Mouse (Mus musculus): Measurements from ENCODE around the gene Ttll11. TPM values are rescaled to one million over a fixed set of nuclear protein-coding genes. Genes with fewer than 3 reads are reported as not detected.

The Ttll11 gene
- total RNA-seq, 2 experiments from 2014 or later: 1.1 to 1.2 TPM

DNA sequence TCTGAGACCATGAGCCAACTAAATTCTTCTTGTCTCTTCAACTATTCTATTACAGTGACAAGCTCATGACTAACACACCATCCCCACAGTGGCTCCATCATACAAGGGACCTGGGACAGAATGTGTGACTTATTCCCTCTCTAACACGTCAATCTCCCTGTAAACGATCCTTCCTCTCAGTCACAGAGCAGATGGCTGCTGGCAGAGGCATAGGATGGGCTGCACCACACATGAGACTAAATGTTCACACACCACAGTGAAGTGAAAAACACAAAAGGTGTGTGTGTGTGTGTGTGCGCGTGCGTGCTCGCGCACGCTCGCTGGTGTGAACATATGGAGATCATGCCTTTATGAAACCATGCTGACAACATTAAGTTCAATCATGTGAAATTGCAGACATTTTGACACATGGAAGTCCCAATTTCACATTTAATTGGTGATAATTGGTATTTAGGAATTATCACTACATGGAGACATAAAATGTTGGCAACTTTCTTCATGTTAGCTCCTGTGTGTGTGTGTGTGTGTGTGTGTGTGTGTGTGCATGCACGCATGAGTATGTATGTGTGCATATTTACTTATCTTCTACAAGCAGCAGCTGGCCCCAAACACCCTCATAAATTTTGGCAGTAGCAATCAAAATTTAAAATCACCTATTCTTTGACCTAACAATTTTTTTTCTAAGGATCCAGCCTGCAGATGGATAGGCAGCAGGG is 145.4 kb downstream of the Ttll11 start:
- intact Hi-C loops (cut with DNase I): no loop called here

DNA sequence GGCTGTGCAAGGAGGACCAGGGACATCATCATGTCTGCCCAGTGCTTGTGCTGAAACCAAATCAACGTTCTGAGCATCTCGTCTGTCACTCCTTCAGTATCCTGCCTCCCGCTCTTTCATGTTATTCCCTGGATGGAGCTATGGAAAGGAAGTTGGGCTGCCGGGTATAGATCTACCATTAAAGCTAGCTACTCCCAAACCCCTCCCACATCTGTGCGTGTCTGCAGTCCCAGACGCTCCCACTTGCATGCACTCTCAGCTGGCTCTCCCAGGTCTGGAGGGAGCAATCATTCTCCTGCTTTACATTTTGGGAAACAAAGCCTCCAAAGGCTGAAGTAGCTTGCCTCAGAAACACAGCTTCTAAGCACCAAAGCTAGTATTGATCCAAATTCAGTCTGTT is 146.2 kb downstream of the Ttll11 start:
- intact Hi-C loops (cut with DNase I): no loop called here
- DNase-seq (ENCODE audit: low spot score): no peak

More for the DNA sequence above, 145.4 kb downstream of the Ttll11 start:
- no peak for DNase-seq (ENCODE audit: low spot score)

DNA sequence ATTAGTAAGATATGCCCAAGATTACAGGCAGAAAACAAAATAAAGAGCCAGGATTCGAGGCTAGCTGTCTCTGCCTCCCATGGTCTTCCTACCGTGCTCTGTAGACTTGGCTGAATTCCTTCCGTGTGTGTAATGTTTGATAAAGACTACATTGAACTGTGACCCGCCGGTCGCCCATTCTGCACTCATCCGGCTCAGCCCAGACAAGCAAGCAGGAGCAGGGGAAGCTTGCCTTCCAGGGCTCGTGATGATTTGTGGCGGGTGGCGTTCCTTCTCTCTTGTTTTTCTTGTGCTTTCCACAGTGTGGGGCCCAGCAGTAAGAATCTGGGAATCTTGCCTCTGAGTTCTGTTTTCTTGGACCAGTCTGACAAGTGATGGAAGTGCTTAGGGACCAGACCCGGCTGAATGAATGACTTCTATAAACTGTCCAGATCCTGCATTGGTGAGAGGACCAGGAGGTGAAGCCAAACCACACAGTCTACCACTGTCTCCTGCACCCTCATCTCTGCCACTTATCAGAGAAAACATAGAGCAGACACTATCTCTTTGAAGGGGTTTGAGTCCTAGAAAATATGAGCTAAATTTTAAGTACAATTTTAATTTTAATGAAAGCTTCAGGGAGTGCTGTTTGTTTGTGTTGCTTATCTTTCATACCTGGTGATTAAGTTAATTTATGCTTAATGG is 146.8 kb downstream of the Ttll11 start:
- intact Hi-C loops (cut with DNase I): no loop called here
- DNase-seq (ENCODE audit: low spot score): no peak

DNA sequence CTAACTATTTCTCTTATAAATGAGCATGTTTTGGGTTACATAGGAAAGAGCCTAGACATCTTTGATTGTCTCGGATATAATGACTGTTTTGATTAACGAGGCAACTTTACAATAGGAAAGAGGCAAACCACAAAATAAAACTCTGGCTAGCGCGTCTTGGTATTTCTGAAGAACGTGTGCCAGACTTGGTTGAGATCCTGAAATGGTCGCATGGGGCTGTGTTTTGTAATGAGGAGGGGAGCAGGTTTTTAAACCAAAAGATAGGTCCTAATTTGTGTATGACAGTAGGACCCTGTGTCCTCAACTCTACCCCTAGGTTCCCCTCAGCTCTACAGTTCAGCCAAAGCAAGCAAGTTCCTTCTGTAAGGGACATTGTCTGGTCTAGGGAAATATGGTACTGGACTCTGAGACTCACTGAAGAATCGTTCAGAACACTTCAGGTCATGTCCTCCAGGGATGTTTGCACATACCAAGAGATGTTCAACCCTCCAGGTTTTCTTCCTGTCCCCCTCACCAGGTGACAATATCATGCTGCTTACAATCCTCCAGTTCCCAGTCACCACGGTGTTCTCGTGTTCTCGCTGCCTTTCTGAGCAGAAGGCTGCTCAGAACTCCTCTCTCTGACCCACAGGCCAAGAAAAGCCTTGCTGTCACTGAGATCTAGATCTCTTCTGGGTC is 147.7 kb downstream of the Ttll11 start:
- intact Hi-C loops (cut with DNase I): no loop called here
- no peak for DNase-seq (ENCODE audit: low spot score)

DNA sequence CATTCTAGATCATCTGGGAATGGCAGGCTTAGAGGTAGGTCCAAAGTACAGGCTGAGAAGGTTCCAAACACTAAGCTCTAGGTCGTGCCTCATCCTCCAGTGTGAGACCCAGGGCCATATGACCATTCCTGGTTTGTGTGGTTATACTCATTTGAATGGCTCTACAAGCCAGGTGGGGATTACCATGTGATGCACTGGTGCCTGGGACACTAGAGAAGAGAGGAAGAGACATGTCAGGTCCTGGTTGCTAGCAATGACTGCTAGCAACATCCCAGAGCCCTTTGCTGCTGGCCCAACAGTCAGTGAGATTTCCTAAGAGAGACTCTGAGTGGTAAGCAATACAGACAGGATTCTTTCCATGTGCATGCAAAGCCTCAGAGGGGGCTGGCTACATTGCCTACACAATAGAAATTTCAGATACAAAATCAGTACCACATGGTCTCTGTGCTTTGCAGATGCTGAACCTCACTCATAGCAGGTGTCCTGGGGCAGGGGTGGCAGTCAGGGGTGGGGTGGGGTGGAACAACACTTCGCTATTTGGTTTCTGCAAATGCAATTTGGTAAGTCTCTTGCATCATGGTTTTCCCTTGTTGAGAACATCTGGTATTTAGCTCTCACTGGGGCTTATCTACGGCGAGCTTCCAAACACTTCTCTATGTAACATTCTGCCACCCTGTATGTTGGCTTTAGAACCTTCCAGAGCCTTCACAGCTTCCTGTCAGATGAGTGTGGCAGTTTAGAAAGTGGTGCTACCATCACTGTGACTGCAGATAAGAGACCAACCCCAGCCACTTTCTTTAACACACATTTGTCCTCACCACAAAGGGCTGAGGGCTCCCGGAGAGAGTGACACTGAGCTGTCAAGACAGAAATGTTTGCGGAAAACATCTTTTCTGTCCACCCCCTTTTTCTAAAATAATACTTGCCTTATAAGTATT is 148.5 kb downstream of the Ttll11 start:
- intact Hi-C loops (cut with DNase I): no loop called here
- no peak for DNase-seq (ENCODE audit: low spot score)

DNA sequence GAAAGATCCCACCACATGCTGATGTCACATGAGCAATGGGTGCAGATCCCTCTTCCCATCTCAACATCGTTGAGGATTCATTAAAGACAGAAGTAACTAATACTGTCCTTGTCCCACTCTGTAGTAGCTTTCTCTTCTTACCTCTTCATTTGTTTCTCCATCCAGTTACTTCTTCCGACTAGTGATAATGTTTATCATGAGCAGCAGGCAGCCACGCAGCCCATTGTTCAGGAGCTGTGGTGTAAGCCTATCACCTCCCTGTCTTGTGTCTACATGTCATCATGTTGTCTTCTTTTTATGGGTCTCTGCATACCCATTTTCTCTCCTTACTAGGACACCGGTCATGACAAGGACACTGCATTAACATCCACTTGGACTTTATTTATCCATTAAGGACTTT is 150.6 kb downstream of the Ttll11 start:
- intact Hi-C loops (cut with DNase I): no loop called here
- no peak for DNase-seq (ENCODE audit: low spot score)

DNA sequence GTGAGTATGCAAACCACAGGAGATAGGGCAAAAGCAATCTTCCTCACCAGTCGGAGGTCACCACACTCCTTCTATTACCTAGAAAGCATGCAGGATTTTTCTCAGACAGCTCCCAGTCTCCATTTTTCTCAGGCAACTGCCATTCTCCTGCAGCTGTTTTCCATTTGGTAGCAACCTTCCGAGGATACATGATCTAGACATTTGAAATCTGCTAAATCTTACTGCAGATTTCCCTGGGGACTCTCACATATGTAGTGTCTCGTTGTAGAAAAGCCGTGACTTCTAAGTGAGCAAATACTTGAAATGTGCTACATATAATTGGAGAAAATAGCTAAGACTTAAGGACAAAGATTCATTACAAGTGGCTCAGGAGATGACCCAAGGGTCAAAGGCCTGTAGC is 151.8 kb downstream of the Ttll11 start:
- DNase-seq (ENCODE audit: low spot score): no peak
- intact Hi-C loops (cut with DNase I): no loop called here

DNA sequence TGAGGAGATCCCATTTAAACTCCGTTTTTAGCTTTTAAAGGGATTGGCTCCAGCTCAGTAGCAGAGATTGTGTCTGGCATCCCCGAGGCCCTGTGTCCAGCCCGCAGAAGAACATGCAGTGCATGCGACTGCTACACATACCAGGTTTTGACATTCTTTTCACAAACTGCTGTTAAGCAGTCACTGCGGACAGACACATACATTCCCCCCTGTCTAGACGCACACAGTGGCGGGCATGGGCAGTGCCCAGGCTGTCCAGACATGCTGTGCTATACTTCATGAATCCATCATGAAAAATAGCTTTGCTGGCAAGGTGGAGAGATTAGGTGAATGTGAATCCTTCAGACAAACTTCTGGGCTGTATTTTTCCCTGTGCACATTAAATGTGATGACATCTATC is 154.6 kb downstream of the Ttll11 start:
- intact Hi-C loops (cut with DNase I): no loop called here
- DNase-seq (ENCODE audit: low spot score): no peak

DNA sequence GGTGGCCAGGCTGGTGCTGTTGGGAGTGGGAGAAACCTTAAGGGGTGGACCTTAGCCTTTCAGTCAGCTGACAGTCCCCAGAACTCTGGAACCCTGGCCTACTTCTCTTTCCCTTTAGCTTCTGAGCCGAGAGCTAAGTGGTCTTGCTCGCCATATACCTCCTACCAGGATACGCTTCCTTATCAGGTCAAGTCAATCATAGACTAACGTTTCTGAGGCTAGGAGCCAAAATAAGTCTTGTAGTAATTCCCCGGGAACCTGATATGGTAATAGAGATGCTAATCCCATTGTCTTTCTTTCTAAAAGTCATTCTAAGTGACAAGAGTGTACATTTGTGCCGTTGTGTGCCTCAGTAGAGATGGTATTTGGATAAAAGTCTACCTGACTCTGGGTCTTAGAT is 156.1 kb downstream of the Ttll11 start:
- no peak for DNase-seq (ENCODE audit: low spot score)
- intact Hi-C loops (cut with DNase I): no loop called here

DNA sequence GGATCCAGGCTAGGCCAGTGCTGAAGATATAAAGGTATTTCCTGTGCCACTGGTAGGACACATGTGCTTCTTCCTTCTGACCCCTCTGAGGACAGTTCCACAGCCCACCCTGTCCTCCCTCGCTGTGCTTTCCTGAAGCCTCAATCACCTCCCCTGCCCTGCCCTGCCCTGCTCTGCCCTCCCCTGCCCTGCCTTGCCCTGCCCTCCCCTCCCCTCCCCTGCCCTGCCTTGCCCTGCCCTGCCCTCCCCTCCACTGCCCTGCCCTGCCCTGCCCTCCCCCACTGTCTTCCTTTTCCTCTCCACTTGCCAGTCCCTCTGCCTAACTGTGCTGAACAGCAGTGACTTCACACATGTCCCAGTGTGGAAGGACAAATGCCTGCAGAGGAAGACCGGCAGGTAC is 160.8 kb downstream of the Ttll11 start:
- no peak for DNase-seq (ENCODE audit: low spot score)
- intact Hi-C loops (cut with DNase I): no loop called here

DNA sequence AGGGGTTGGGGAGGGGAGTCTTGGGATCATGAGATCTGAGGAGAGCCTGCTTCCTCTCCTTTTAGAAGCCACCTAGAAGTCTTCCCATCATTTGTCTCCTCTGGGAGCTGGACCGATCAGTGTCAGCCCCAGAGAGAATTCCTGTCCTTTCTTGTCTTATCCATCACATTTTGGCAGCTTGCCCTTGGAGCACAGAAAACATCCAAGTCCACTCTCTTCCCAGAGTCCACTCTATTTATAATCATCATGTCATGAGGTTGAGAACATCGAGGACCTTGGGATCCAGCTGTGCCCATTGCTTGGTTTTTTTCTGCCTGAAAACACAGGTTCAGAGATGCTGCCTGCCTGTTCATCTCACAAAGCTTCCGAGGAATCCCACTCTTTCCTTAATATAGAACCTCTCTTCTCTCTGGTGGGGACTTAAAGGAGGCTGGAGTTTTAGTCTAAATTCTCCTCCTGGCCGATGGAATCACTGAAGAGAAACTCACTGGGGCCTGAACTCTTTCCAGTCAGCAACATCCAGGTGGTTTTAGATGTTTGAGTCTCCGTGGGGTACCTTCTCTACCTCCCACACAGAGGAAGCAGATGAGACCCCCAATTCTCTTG is 163.6 kb downstream of the Ttll11 start:
- intact Hi-C loops (cut with DNase I): no loop called here
- peak; percentile 16 for DNase-seq (ENCODE audit: low spot score)

DNA sequence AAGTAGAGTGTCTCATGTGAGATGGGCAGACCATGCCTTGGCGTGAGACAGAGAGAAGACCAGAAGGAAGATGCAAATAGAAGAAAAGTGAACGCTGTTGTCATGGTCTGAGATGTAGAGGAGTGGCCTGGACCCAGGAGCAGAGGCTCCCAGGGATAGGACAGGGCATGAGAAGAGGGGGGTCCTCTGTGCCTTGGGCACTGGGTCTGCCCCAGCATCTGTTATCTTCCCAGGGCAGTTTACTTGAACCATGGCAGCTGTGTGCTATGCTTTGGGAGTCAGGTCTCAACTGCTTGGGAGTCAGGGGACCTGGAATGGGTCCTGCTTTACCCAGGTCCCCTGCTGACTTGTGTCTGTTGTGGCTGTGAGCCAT is 167.2 kb downstream of the Ttll11 start:
- DNase-seq (ENCODE audit: low spot score): no peak
- intact Hi-C loops (cut with DNase I): no loop called here

DNA sequence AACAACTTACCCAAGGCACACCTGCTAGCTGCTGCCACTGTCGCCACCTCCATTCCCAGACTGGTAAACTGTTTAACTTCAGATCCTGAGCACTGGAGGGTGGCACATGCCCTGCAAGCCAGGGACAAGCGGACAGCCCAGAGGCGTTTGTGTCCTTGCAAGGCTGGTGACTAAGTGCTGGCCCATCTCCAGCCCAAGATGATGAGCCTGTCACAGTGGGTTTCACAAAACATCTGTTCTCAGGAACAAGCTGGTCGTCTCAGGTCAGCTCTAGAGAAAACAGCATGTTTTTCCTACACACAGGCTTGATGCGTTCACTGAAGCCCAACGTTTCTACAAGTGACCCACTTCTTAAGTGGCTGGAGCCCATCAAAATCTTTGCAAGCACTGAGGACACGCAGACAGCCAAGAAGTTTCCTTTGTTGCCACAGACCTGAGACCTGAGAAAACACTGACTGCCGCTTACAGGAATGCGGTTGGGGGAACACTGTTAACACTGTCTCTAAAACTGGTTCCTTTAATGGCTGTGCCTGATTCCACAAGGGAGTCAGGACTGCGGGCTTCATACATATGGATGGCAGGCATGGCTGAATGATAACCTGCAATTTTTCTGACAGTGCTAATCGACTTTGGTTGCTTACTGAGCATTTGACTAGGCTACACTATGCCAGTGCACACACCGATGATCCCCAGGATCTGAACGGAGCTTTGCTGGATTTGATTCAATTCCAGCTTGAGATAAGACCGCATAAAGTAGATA is 167.7 kb downstream of the Ttll11 start:
- no peak for DNase-seq (ENCODE audit: low spot score)
- intact Hi-C loops (cut with DNase I): no loop called here

DNA sequence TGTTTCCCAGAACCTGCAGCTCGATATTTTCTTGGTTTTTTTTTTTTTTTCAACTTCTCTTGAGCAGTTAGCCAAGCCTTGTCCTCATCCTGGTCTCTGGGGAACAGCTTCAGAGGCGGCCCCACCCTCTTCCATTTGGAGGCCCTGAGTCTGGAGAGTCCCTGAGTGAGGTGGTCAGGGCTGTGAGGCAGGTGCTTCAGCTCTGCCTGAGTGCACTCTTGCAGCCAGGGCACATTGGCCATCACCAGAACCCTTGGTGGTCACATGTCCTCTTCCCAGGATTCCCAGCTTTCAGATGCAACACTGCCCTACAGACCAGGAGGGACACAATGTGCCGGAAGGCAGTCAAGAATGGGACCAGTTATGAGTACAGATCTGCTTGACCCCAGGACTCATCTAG is 169.7 kb downstream of the Ttll11 start:
- no peak for DNase-seq (ENCODE audit: low spot score)

DNA sequence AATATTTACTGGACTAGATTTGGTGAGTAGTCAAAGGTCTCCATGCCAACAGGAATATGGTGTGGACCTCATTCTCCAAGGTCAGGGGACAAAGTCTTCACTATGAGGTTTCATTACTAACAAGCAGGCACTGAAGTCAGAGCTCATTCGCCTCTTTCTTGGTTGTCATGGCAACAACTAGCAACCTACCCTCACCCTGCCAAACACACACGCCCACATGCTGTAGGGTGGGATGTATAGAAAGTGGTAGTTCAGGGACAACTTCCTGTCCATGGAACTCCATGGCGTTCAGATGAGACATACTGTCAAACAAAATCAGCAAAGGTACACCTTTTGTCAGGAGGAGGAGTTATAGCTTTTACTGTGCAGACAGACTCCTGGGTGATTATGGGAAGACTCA is 170.6 kb downstream of the Ttll11 start:
- intact Hi-C loops (cut with DNase I): no loop called here
- no peak for DNase-seq (ENCODE audit: low spot score)

More for the DNA sequence above, 169.7 kb downstream of the Ttll11 start:
- intact Hi-C loops (cut with DNase I): no loop called here

DNA sequence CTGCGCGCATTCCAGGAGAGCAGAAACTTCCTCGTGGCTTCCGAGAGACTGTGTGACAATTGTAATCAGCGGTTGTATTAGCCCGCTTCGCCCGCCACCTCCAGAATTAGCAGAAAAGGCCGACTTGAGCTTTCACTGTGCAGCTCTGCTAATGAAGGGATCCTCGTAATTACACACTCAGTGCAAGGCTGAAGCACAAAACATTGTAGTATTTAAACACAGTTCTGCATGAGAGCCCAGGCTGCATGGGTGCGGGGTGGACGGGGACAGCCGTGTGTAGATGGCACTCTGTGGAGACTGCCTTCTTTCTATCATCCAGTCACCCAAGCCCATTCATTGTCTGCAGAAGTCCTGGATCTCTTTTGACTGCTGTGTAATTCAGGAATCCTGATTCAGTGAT is 173.8 kb downstream of the Ttll11 start:
- DNase-seq (ENCODE audit: low spot score): no peak
- intact Hi-C loops (cut with DNase I): no loop called here

DNA sequence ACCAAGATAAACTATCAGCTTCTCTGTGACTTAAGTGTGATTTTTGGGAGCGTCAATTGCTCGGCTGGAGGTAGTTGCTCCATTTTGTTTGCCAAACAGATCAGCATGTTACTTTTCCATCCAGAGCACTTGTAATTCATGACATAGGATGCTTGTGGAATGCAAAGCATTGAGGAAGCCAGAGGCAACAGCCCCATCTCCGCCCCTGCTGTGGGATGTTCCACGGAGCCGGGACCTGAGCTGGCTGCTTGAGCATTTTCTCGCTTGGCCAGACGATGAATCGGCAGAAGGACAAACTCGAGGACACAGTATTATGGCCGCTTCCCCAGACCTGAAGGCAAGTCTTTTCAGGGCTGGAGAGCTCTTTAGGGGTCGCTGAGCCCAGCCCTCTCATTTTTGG is 176.6 kb downstream of the Ttll11 start:
- intact Hi-C loops (cut with DNase I): no loop called here
- no peak for DNase-seq (ENCODE audit: low spot score)

DNA sequence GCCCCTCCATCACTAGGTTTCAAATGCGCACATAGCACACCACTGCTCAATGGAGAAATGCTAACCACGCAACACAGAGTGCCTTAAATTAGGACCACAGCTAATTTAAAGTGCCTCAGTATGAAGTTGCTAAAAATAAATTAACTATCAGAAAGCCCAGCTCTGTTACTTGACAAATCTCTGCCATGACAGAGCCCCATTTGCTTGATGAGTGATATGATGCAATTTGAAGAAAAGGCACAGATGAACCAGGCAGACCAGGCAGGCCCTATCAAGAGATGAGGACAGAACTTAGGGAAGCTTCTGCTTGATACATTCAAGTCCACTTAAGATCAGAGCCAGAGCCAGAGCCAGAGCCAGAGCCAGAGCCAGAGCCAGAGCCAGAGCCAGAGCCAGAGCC is 178.0 kb downstream of the Ttll11 start:
- DNase-seq (ENCODE audit: low spot score): no peak
- intact Hi-C loops (cut with DNase I): no loop called here

DNA sequence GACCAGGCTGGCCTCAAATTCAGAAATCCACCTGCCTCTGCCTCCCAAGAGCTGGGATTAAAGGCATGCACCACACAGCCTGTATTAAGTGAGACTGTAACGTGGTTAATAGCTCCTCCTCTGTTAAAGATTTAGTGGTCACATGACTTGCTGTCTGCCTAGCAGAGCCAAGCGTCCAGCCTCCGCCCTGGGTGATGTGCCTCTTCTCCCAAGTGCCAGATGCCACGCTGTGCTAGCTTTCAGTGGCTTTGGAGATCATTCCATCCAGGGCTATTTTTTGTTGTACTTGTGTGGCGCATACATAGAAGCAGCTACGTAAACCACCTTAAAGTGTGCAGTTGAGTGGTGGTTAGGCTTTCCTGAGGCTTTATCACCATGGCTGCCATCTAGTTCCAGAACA is 180.6 kb downstream of the Ttll11 start:
- DNase-seq (ENCODE audit: low spot score): no peak
- intact Hi-C loops (cut with DNase I): no loop called here

All from heart, postnatal 25 days (tissue).